Mouse (Mus musculus) MEL (cell line): ENCODE results near the gene Fdxr.

Experiments used
- POLR2A ChIP-seq, 2 experiments: IDR thresholded peaks; 2 replicates each; pipeline ENCODE4 v1.6.1; 2011 to 2012; ENCODE audit warnings: low read length in 2 of 2, mild to moderate bottlenecking in 2 of 2, control low read depth in 1 of 2, improper control_type of control experiment in 1 of 2, low read depth in 1 of 2, moderate library complexity in 1 of 2; ENCODE audit not compliant: control insufficient read depth in 1 of 2, insufficient read depth in 1 of 2, poor library complexity in 1 of 2
- POLR2AphosphoS5 ChIP-seq: IDR thresholded peaks from 2 replicates; pipeline ENCODE4 v1.6.1; 2012; ENCODE audit warnings: low read depth, borderline replicate concordance, mild to moderate bottlenecking, inconsistent platforms, low read length, moderate library complexity, mixed read lengths
- USF1 ChIP-seq: IDR thresholded peaks from 2 replicates; pipeline ENCODE4 v1.6.1; 2014; ENCODE audit warnings: low read depth, mild to moderate bottlenecking, inconsistent platforms, low read length, improper control_type of control experiment, moderate library complexity

DNA sequence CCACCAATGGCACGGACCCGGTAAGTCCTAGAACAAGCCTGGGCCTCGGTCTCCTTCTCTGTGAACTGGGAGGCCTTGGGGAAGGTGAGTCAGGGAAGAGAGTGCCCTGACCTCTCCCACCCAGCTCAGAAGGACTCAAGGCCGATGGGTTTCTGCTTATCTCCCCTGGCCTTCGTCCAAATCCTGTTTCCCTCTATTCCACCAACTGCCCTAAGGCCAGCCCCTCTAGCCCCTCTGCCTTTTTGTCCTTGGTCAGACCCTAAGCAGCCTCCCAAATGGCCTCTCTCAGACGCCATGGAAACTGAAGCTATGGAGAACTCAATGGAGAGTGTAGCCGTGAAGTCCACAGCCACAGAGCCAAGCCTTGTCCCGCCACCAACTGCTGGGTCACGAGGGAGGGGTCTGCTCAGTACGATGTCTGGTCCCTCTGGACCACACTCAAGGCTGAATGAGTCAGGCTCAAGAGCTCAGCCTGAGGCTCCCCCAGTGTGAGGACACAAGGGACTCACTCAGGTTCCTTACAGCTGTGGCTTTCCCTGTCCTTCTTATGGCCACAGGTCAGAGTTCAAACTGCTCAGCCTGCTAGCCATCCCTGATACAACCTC is 3.9 kb downstream of the Fdxr start:
- TF ChIP-seq POLR2AphosphoS5, result no peak
- TF ChIP-seq USF1, result no peak
- TF ChIP-seq POLR2A (IDR thresholded peaks at IDR 0.05; ENCODE audit: control insufficient read depth in 1 of 2, insufficient read depth in 1 of 2, low read depth in 1 of 2, low read length in 2 of 2, poor library complexity in 1 of 2), result no peak
